Mouse (Mus musculus): ENCODE data around the gene Kmo. TPM values are rescaled to one million over a fixed set of nuclear protein-coding genes. Genes with fewer than 3 reads are reported as not detected.

Gene Kmo
- polyA plus RNA-seq, 1 experiment: 1.0 TPM

DNA sequence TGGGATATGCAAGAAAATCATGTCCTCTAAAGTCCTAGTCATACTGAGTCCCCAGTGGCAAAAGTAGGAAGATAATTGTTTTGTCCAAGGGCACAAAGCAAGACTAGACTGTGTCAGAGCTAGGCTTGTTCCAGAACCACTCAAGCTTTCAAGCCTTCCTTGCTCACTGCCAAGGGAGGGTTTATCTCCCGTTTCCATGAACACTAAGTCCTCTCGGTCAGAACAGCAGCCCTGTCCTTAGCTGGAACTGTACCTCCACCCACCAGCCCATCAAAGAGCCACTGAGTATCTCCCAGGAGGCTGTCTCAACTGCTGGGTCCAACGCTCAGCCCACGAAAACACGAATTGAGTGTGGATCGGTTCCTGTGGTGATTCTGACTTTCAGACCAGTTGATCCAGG is 54.9 kb downstream of the Kmo start:
- Histone ChIP-seq H3K27me3 (ENCODE audit: control insufficient read depth, insufficient read depth, low read length) (no peaks in the 10 kb centered on the region), H3K36me3 (ENCODE audit: control insufficient read depth, insufficient read depth, low read length) (no peaks in the 10 kb centered on the region), H3K4me1 (ENCODE audit: control insufficient read depth, insufficient read depth, low read length) (no peaks in the 10 kb centered on the region), H3K27ac (ENCODE audit: control insufficient read depth, insufficient read depth, low read depth, low read length) (no peak overlapping the region), H3K4me3 (ENCODE audit: control insufficient read depth, low read depth, low read length) (no peak overlapping the region)
- no peak for TF ChIP-seq POLR2A (IDR thresholded peaks at IDR 0.05; ENCODE audit: control insufficient read depth, low read depth, low read length)
- no peak for TF ChIP-seq CTCF (IDR thresholded peaks at IDR 0.05; ENCODE audit: control insufficient read depth, insufficient read depth, insufficient replicate concordance, low read depth, low read length)

DNA sequence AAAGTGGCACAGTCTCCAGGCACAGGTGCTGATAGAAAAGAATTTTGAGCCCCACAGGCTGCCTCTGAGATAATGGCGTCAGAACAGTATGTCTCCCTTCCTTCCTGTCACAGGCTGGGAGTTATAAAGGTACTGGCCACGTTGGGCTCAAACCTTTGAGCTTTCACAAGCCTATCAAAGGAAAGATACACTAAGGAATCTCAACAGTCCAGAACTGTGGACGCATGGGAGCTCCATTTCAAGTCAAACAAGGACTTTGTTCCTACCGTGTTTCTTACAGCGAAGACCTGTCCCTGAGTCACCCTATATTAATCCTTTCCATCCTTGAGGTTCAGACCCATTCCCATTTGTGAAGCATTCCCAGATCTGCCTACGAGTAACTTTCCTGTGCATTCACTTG is 57.3 kb downstream of the Kmo start:
- no peaks in the 10 kb centered on the region for H3K4me1 ChIP-seq (ENCODE audit: control insufficient read depth, insufficient read depth, low read length)
- no peaks in the 10 kb centered on the region for H3K27me3 ChIP-seq (ENCODE audit: control insufficient read depth, insufficient read depth, low read length)
- no peak for TF ChIP-seq POLR2A (IDR thresholded peaks at IDR 0.05; ENCODE audit: control insufficient read depth, low read depth, low read length)
- no peak for TF ChIP-seq CTCF (IDR thresholded peaks at IDR 0.05; ENCODE audit: control insufficient read depth, insufficient read depth, insufficient replicate concordance, low read depth, low read length)
- H3K36me3 ChIP-seq (ENCODE audit: control insufficient read depth, insufficient read depth, low read length): no peaks in the 10 kb centered on the region
- H3K27ac ChIP-seq (ENCODE audit: control insufficient read depth, insufficient read depth, low read depth, low read length): no peak overlapping the region
- H3K4me3 ChIP-seq (ENCODE audit: control insufficient read depth, low read depth, low read length): no peak overlapping the region

- no peak overlapping the region for H3K4me3 ChIP-seq (ENCODE audit: control insufficient read depth, low read depth, low read length)
- H3K27me3 ChIP-seq (ENCODE audit: control insufficient read depth, insufficient read depth, low read length): no peaks in the 10 kb centered on the region
- H3K4me1 ChIP-seq (ENCODE audit: control insufficient read depth, insufficient read depth, low read length): no peaks in the 10 kb centered on the region
- no peaks in the 10 kb centered on the region for H3K36me3 ChIP-seq (ENCODE audit: control insufficient read depth, insufficient read depth, low read length)
- no peak for TF ChIP-seq CTCF (IDR thresholded peaks at IDR 0.05; ENCODE audit: control insufficient read depth, insufficient read depth, insufficient replicate concordance, low read depth, low read length)
- TF ChIP-seq POLR2A (IDR thresholded peaks at IDR 0.05; ENCODE audit: control insufficient read depth, low read depth, low read length): no peak
- no peak overlapping the region for H3K27ac ChIP-seq (ENCODE audit: control insufficient read depth, insufficient read depth, low read depth, low read length)
Measured at GRCm38 (mm10) chr1:175680995-175681394, 60.8 kb downstream of the Kmo start.

- Histone ChIP-seq H3K36me3 (ENCODE audit: control insufficient read depth, insufficient read depth, low read length) (peaks cover 1% of the 10 kb centered on the region; the same call in 1 of the 2 replicates), H3K27me3 (ENCODE audit: control insufficient read depth, insufficient read depth, low read length) (no peaks in the 10 kb centered on the region), H3K4me3 (ENCODE audit: control insufficient read depth, low read depth, low read length) (peak overlapping the region; percentile 95), H3K27ac (ENCODE audit: control insufficient read depth, insufficient read depth, low read depth, low read length) (peak overlapping the region; percentile 73), H3K4me1 (ENCODE audit: control insufficient read depth, insufficient read depth, low read length) (0 out of 2 replicates have a peak, but pooled peaks cover 2% of the 10 kb centered on the region)
- TF ChIP-seq POLR2A (IDR thresholded peaks at IDR 0.05; ENCODE audit: control insufficient read depth, low read depth, low read length) (no peak), CTCF (IDR thresholded peaks at IDR 0.05; ENCODE audit: control insufficient read depth, insufficient read depth, insufficient replicate concordance, low read depth, low read length) (no peak)
Measured at GRCm38 (mm10) chr1:175691686-175692245, 71.6 kb downstream of the Kmo start.

- TF ChIP-seq POLR2A (IDR thresholded peaks at IDR 0.05; ENCODE audit: control insufficient read depth, low read depth, low read length) (peak; percentile 88), CTCF (IDR thresholded peaks at IDR 0.05; ENCODE audit: control insufficient read depth, insufficient read depth, insufficient replicate concordance, low read depth, low read length) (no peak)
Measured at GRCm38 (mm10) chr1:175692246-175692996, 72.2 kb downstream of the Kmo start, which contains the start of the genes Opn3 and Chml. Gene Opn3, minus strand, starts transcription at chr1:175692776. Gene Chml, minus strand, starts transcription at chr1:175692901.

DNA sequence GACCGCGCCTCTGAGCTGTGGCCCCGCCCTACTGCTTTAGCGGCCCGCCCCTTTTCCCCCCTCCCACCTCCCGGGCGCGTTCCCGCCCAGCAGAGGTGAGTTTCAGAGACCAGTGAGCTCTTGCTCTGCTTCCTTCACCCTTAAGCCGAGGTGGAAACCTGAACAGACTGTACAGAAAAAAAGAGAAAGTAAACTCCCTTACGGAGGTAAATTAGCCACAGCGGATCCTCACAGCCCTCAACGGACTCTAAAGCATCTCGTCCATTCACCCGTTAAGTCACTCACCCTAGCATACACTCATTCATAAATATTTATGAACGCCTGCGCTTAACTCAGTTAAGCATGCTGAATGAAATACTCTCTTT is 72.8 kb downstream of the Kmo start:
- Histone ChIP-seq H3K4me3 (ENCODE audit: control insufficient read depth, low read depth, low read length) (peak overlapping the region; percentile 95), H3K27me3 (ENCODE audit: control insufficient read depth, insufficient read depth, low read length) (no peaks in the 10 kb centered on the region), H3K27ac (ENCODE audit: control insufficient read depth, insufficient read depth, low read depth, low read length) (no peak overlapping the region), H3K4me1 (ENCODE audit: control insufficient read depth, insufficient read depth, low read length) (0 out of 2 replicates have a peak, but pooled peaks cover 2% of the 10 kb centered on the region), H3K36me3 (ENCODE audit: control insufficient read depth, insufficient read depth, low read length) (no peaks in the 10 kb centered on the region)
- TF ChIP-seq CTCF (IDR thresholded peaks at IDR 0.05; ENCODE audit: control insufficient read depth, insufficient read depth, insufficient replicate concordance, low read depth, low read length) (no peak), POLR2A (IDR thresholded peaks at IDR 0.05; ENCODE audit: control insufficient read depth, low read depth, low read length) (no peak)

More at GRCm38 (mm10) chr1:175692246-175692996, 72.2 kb downstream of the Kmo start, which contains the start of the genes Opn3 and Chml:
- H3K36me3 ChIP-seq (ENCODE audit: control insufficient read depth, insufficient read depth, low read length): peaks cover 1% of the 10 kb centered on the region; the same call in 1 of the 2 replicates
- no peaks in the 10 kb centered on the region for H3K27me3 ChIP-seq (ENCODE audit: control insufficient read depth, insufficient read depth, low read length)
- H3K4me1 ChIP-seq (ENCODE audit: control insufficient read depth, insufficient read depth, low read length): 0 out of 2 replicates have a peak, but pooled peaks cover 2% of the 10 kb centered on the region
- H3K4me3 ChIP-seq (ENCODE audit: control insufficient read depth, low read depth, low read length): peak within 1 kb of the TSS; percentile 95
- H3K27ac ChIP-seq (ENCODE audit: control insufficient read depth, insufficient read depth, low read depth, low read length): peak within 1 kb of the TSS; percentile 73

- no peak overlapping the region for H3K27ac ChIP-seq (ENCODE audit: control insufficient read depth, insufficient read depth, low read depth, low read length)
- H3K36me3 ChIP-seq (ENCODE audit: control insufficient read depth, insufficient read depth, low read length): no peaks in the 10 kb centered on the region
- no peaks in the 10 kb centered on the region for H3K27me3 ChIP-seq (ENCODE audit: control insufficient read depth, insufficient read depth, low read length)
- peak overlapping the region; percentile 95 for H3K4me3 ChIP-seq (ENCODE audit: control insufficient read depth, low read depth, low read length)
- H3K4me1 ChIP-seq (ENCODE audit: control insufficient read depth, insufficient read depth, low read length): 0 out of 2 replicates have a peak, but pooled peaks cover 2% of the 10 kb centered on the region
- TF ChIP-seq CTCF (IDR thresholded peaks at IDR 0.05; ENCODE audit: control insufficient read depth, insufficient read depth, insufficient replicate concordance, low read depth, low read length): no peak
- no peak for TF ChIP-seq POLR2A (IDR thresholded peaks at IDR 0.05; ENCODE audit: control insufficient read depth, low read depth, low read length)
Measured at GRCm38 (mm10) chr1:175693429-175693960, 73.3 kb downstream of the Kmo start.
